Mouse (Mus musculus) midbrain, embryonic 11.5 days (tissue): ENCODE results near the gene Ttpal. TPM values are rescaled to one million over a fixed set of nuclear protein-coding genes. Genes with fewer than 3 reads are reported as not detected.
"Not testable (repeated sequence)": the region's sequence is repeated elsewhere in the genome, so short reads cannot be mapped to it uniquely, and the experiment has no call there.

Experiments used
- ATAC-seq: fragments of 200-750 bp; cut with Nextera tagmentation; 2 replicates; pipeline ENCODE4 v1.8.0; 2017; ENCODE audit warnings: moderate TSS enrichment, moderate library complexity; ENCODE audit not compliant: low FRiP score
- DNase-seq: peaks from one replicate; pipeline ENCODE4 v3.0.0; 2015; ENCODE audit warnings: low spot score; ENCODE audit errors: missing footprints
- H3K27ac ChIP-seq: fragments of 300-500 bp; sonication (generic); 2 replicates; pipeline ENCODE4 v1.5.1; 2014; ENCODE audit warnings: low read depth, low read length
- H3K27me3 ChIP-seq: fragments of 300-500 bp; sonication (generic); 2 replicates; pipeline ENCODE4 v1.6.1; 2014; ENCODE audit warnings: mild to moderate bottlenecking, low read length, moderate library complexity, mixed read lengths; ENCODE audit not compliant: control insufficient read depth, insufficient read depth
- H3K36me3 ChIP-seq: fragments of 300-500 bp; sonication (generic); 2 replicates; pipeline ENCODE4 v1.6.1; 2014; ENCODE audit warnings: mild to moderate bottlenecking, low read length, moderate library complexity, mixed read lengths; ENCODE audit not compliant: control insufficient read depth, insufficient read depth
- H3K4me1 ChIP-seq: fragments of 300-500 bp; sonication (generic); 2 replicates; pipeline ENCODE4 v1.6.1; 2014; ENCODE audit warnings: low read length; ENCODE audit not compliant: control insufficient read depth, insufficient read depth
- H3K4me2 ChIP-seq: fragments of 300-500 bp; sonication (generic); 2 replicates; pipeline ENCODE4 v1.6.1; 2014; ENCODE audit warnings: mild to moderate bottlenecking, moderate library complexity
- H3K4me3 ChIP-seq: fragments of 300-500 bp; sonication (generic); 2 replicates; pipeline ENCODE4 v1.5.1; 2014; ENCODE audit warnings: low read depth, low read length
- H3K9ac ChIP-seq: fragments of 300-500 bp; sonication (generic); 2 replicates; pipeline ENCODE4 v1.6.1; 2014; ENCODE audit warnings: low read length
- H3K9me3 ChIP-seq: fragments of 300-500 bp; sonication (generic); 2 replicates; pipeline ENCODE4 v1.6.1; 2016; ENCODE audit warnings: low read length; ENCODE audit not compliant: control insufficient read depth
- WGBS: fragments of 180-500 bp; shearing (Covaris S2); extraction: QIAGEN DNeasy Blood & Tissue Kit; methylation state at CpG from one replicate; pipeline ENCODE4 v1.1.7; 2014; 5-methylcytosine and 5-hydroxymethylcytosine counted together
- polyA plus RNA-seq: library from polyadenylated mRNA; unstranded; fragments of >200 nt; fragmentation: Nextera tagmentation; extraction: Ambion mirVana; gene quantifications from 2 replicates; pipeline ENCODE4 v1.2.1, GENCODE M21; 2014

The Ttpal gene
- polyA plus RNA-seq, 1 experiment from 2014 or later = 39.9 TPM

DNA sequence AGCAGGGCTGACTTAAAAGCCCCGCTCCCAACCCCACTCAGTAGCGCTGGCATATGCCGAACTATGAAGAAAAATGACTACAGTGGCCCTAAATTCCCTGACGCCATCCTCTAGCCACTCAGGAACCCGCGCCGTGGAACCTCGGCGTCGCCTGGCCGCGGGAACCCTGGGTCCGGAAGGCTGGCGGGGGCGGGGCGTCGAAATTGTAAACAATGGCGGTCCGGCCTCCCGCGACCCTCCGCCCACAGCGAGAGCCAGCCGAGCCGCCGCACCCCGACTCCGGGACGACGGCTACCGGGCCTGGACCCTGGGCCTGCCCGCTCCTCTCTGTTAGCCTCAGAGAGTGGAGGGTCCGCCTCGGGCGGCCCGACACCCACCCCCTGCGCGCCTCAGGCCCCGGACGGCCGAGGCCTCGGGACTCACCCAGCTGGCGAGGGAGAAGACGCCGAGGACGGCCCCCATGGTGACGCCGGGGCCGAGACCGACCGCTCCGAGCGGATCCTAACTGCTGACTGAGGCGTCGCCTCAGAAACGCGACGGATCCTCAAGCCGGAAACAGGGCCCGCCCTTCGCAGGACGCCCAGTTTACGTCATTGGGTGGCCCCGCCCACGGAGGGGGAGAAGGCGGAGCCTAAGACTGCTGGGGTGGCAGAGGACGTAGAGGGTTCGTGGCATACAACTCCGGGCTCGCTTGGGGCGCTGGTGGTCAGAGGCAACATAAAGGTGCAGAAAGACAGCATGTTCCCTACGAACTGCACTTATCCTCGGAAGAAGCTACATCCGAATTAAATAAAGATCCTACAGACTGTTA is 42.7 kb downstream of the Ttpal start, which contains the start of gene Serinc3:
Gene Serinc3, minus strand, starts transcription at position 557 of the 811 bp plus-strand sequence.
- H3K36me3 ChIP-seq = no peaks in the 10 kb centered on the region
- ATAC-seq = peak; percentile 97
- H3K9me3 ChIP-seq = no peaks in the 10 kb centered on the region
- peaks cover 12% of the 10 kb centered on the region for H3K4me1 ChIP-seq
- peak within 1 kb of the TSS; percentile 89 for H3K9ac ChIP-seq
- peak; percentile 100 for DNase-seq
- peak within 1 kb of the TSS; percentile 91 for H3K4me3 ChIP-seq
- H3K27ac ChIP-seq = peak within 1 kb of the TSS; percentile 97
- H3K27me3 ChIP-seq = no peaks in the 10 kb centered on the region
- under 1% methylated on average over 74 of the region's 74 CpGs for WGBS
- peak within 1 kb of the TSS; percentile 60 for H3K4me2 ChIP-seq

GRCm38 (mm10) chr2:163645700-163646460 is 43.8 kb downstream of the Ttpal start:
- ATAC-seq = no peak
- Histone ChIP-seq H3K36me3 (no peaks in the 10 kb centered on the region), H3K4me2 (no peak overlapping the region), H3K27me3 (no peaks in the 10 kb centered on the region), H3K9me3 (peaks cover 7% of the 10 kb centered on the region), H3K27ac (no peak overlapping the region), H3K4me3 (no peak overlapping the region), H3K4me1 (peaks cover 9% of the 10 kb centered on the region), H3K9ac (no peak overlapping the region)
- peak; percentile 60 for DNase-seq
- 81% methylated on average over 11 of the region's 11 CpGs for whole genome bisulfite sequencing

GRCm38 (mm10) chr2:163646461-163647080 is 44.5 kb downstream of the Ttpal start:
- Histone ChIP-seq H3K4me1 (peaks cover 9% of the 10 kb centered on the region), H3K27me3 (no peaks in the 10 kb centered on the region), H3K4me2 (no peak overlapping the region), H3K36me3 (no peaks in the 10 kb centered on the region), H3K9ac (no peak overlapping the region), H3K27ac (no peak overlapping the region), H3K4me3 (no peak overlapping the region), H3K9me3 (peaks cover 7% of the 10 kb centered on the region)
- 94% methylated on average over 5 of the region's 5 CpGs for WGBS
- ATAC-seq (no peak), DNase-seq (no peak)

DNA sequence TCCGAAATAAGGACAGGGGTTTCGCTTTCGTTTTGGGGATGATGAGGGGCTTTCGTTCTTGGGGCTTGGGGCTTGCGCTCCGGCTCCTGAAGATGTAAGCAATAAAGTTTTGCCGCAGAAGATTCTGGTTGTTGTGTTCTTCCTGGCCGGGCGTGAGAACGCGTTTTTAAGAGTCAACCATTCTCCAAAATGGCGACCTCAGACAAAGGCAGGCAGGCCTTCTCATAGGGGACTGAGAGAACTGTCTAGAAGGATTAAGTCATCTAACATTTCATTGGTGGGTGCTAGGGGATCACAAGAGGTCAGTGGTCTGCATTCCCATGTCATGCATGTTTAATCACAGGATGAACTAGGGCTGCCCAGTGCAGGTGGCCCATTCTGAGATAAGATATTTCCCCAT is 53.6 kb downstream of the Ttpal start:
- not testable (repeated sequence) for H3K36me3 ChIP-seq, ATAC-seq, H3K4me2 ChIP-seq, H3K9me3 ChIP-seq, DNase-seq, H3K27me3 ChIP-seq, H3K4me1 ChIP-seq, H3K27ac ChIP-seq, H3K9ac ChIP-seq, H3K4me3 ChIP-seq
- 98% methylated on average over 6 of the region's 12 CpGs for WGBS

DNA sequence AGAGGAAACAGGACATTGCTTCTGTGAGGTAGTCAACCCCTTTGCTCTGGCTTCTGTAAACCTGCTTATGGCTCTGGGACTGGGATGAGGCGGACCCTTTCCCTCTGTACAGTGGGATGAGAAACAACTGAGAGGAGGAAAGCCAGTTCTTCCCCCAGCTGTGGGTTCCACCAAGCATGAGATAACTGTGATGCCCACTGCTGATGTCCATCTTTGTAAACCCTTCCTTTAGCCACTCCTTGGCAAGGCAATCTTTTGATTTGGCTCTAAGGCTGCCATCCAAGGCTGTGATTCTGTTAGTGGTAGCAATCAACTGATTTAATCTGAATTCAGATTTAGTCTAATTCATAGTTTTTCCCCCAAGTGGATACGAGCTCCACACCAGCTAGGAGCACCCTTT is 55.4 kb downstream of the Ttpal start:
- Histone ChIP-seq H3K27me3 (no peaks in the 10 kb centered on the region), H3K36me3 (no peaks in the 10 kb centered on the region), H3K4me1 (peaks cover 6% of the 10 kb centered on the region; the same call in 1 of the 2 replicates), H3K9me3 (no peaks in the 10 kb centered on the region), H3K27ac (no peak overlapping the region), H3K4me2 (no peak overlapping the region), H3K9ac (0 out of 2 replicates have a peak overlapping the region, but pooled peaks have one; percentile 91), H3K4me3 (no peak overlapping the region)
- WGBS = 79% methylated on average over 2 of the region's 2 CpGs
- no peak for ATAC-seq
- DNase-seq = peak; percentile 83

DNA sequence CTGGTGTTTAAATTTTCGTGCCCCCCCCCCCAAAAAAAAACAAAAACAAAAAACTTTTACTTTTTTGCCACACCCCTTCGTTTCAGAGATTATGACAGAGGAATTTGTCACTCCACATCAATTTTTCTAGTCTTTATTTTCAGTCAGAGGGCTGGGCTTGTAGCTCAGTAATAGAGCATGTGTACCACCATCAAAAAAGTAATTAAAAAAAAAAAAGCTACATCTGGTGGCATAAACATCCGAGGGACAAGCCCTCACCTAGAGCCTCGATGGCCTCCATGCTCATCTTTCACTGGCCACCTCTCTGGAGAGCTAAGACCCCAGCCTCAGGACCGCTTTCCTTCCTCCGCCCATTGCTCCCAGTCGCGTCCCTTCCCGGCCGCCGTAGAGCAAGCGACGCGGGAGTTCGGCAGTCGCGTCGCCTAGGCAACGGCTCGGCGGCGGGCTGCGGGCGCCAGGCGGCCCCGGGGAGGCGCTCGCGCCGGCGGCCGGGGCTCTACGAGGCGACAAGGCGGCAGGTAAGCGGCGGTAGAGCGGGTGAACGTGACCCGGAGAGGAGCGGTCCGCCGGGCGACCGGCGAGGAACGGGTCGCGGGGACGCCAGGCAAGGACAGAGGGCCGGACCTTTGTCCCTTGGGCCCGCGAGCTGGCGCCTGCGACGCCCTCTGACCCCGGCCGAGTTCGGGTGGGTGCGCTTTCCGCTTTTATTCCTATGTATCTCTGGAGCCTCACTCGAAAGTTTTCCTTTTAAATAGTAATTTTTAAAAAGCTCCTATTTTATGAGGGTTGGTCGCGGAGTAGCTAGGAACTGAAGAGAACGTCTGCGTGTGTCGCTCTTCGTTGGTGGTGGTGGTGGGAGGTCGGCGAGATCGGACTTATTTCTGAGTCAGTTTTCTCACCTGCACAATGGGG is 56.1 kb downstream of the Ttpal start, which contains the start of gene Pkig:
Gene Pkig, plus strand, starts transcription at position 412 of the 912 bp plus-strand sequence.
- peaks cover 6% of the 10 kb centered on the region; the same call in 1 of the 2 replicates for H3K4me1 ChIP-seq
- no peaks in the 10 kb centered on the region for H3K9me3 ChIP-seq
- no peaks in the 10 kb centered on the region for H3K27me3 ChIP-seq
- H3K27ac ChIP-seq = peak within 1 kb of the TSS; percentile 73
- peak within 1 kb of the TSS; percentile 51 for H3K4me2 ChIP-seq
- DNase-seq (peak; percentile 98), ATAC-seq (peak; percentile 94)
- H3K4me3 ChIP-seq = peak within 1 kb of the TSS; percentile 76
- H3K36me3 ChIP-seq = no peaks in the 10 kb centered on the region
- under 1% methylated on average over 71 of the region's 71 CpGs for WGBS
- peak within 1 kb of the TSS; percentile 91 for H3K9ac ChIP-seq

- no peak overlapping the region for H3K27ac ChIP-seq
These were observed 56.8 kb downstream of the Ttpal start for GRCm38 (mm10) chr2:163658941-163659340.

GRCm38 (mm10) chr2:163659431-163659830 is 57.3 kb downstream of the Ttpal start:
- WGBS = 77% methylated on average over 12 of the region's 12 CpGs
- H3K27me3 ChIP-seq = no peaks in the 10 kb centered on the region
- no peaks in the 10 kb centered on the region for H3K9me3 ChIP-seq
- no peak overlapping the region for H3K27ac ChIP-seq
- peaks cover 6% of the 10 kb centered on the region; the same call in 1 of the 2 replicates for H3K4me1 ChIP-seq
- no peak for ATAC-seq
- H3K9ac ChIP-seq = peak overlapping the region; percentile 91
- H3K4me2 ChIP-seq = peak overlapping the region; percentile 51
- peak; percentile 86 for DNase-seq
- H3K36me3 ChIP-seq = no peaks in the 10 kb centered on the region
- peak overlapping the region; percentile 76 for H3K4me3 ChIP-seq

More at GRCm38 (mm10) chr2:163658941-163659340, 56.8 kb downstream of the Ttpal start:
- DNase-seq (peak; percentile 91), ATAC-seq (peak; percentile 9; the same call in 1 of the 2 replicates)
- Histone ChIP-seq H3K4me2 (peak overlapping the region; percentile 51), H3K9ac (peak overlapping the region; percentile 91), H3K9me3 (no peaks in the 10 kb centered on the region), H3K4me1 (peaks cover 6% of the 10 kb centered on the region; the same call in 1 of the 2 replicates), H3K36me3 (no peaks in the 10 kb centered on the region), H3K4me3 (peak overlapping the region; percentile 76), H3K27me3 (no peaks in the 10 kb centered on the region)
- WGBS = under 1% methylated on average over 8 of the region's 8 CpGs
